Mouse (Mus musculus): ENCODE data around the gene Vamp1. TPM values are rescaled to one million over a fixed set of nuclear protein-coding genes. Genes with fewer than 3 reads are reported as not detected.

Gene Vamp1
- total RNA-seq, 2 experiments from 2014 or later: 46.0 to 46.6 TPM

- intact Hi-C loops (cut with DNase I): no loop called here
- DNase-seq (ENCODE audit: low spot score in 2 of 2): no peak
These were observed 18.2 kb upstream of the Vamp1 start for GRCm38 (mm10) chr6:125197166-125197565.

- intact Hi-C loops (cut with DNase I): no loop called here
- DNase-seq (ENCODE audit: low spot score in 2 of 2): no peak
These were observed 4.9 kb upstream of the Vamp1 start for GRCm38 (mm10) chr6:125210436-125210835.

DNA sequence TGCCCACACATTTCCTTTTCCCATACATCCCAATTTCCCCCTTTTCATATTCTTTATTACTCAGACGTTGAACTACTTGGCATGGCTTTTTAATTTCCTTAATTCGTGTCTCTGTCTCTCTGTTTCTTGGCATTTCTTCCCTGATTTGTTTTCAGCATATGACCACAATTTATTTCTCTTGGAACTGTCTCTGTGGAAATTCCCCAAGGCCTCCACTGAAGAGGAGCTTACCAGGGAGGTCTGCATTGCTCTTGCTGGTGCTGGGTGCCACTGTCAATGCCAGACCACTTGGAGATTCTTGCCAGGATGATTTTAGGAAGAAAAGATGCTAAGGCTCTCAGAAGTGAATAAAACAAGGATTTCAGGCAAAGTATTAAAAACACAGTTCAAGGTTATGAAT, 2.7 kb upstream of the Vamp1 start:
- no peak for DNase-seq (ENCODE audit: low spot score in 2 of 2)
- intact Hi-C loops (cut with DNase I): no loop called here

- intact Hi-C loops (cut with DNase I): no loop called here
- no peak for DNase-seq (ENCODE audit: low spot score in 2 of 2)
These were observed 2.2 kb upstream of the Vamp1 start for GRCm38 (mm10) chr6:125213129-125213528.

DNA sequence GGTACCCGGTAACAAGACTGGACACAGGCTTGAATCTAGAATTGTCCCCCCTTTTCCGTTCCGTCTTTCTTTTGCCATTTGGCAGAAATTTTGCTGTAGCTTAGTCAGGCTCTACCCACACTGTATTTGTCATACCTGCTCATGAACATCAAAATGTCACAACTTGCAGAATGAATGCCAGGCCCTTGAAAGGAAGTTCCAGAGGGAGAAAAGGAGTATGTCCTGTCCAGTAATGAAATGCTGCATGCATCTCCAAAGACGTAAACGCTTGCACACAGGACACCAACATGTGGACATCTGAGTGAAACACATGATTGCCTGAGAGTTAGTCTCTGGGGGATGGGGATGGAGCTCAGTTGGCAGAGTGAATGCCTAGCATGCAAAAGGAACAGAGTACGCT, 1.6 kb upstream of the Vamp1 start:
- no peak for DNase-seq (ENCODE audit: low spot score in 2 of 2)
- intact Hi-C loops (cut with DNase I): no loop called here

- intact Hi-C loops (cut with DNase I): no loop called here
- DNase-seq (ENCODE audit: low spot score in 2 of 2): no peak
These were observed 1.5 kb downstream of the Vamp1 start for GRCm38 (mm10) chr6:125216898-125217297.

DNA sequence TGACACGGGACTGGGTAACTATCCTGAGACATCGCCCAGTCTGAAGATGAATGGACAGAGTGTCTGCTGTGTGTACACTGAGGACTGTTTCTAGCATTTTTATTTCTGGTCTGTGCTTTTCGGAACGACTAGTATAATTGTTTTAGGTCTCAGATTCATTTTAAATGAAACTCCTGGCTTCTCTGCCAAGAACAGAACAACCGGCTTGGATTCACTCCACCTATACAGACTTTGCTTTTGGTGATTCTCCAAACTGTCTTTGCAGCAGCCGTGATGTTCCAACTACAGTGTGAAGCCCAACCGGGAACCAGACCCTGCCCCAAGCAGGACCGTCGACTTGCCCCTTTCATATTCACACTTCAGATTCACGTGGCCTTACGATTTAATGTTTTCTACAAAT, 2.5 kb downstream of the Vamp1 start:
- intact Hi-C loops (cut with DNase I): no loop called here
- DNase-seq (ENCODE audit: low spot score in 2 of 2): peak; percentile 31 to 43

DNA sequence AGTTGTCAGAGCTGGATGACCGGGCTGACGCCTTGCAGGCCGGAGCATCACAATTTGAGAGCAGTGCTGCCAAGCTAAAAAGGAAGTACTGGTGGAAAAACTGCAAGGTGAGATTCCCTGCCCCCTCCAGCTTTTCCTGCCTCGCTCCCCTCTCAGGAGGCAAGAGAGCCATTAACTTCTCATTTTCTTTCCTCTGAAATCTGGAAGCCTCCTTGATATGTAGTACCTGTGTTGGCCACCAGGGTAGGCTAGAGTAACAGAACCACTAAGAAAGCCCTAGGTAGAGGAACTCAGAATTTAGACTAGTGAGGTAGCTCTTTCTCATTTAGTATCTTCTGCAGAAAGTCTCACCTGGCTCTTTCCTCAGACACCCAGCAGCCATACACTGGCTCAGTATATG, 3.6 kb downstream of the Vamp1 start:
- intact Hi-C loops (cut with DNase I): loop anchor here (1.0 kb wide), 1 partner anchor 52 kb away; no protein-coding TSS in a partner anchor
- peak; percentile 79 to 81 for DNase-seq (ENCODE audit: low spot score in 2 of 2)

- intact Hi-C loops (cut with DNase I): no loop called here
- DNase-seq (ENCODE audit: low spot score in 2 of 2): no peak
These were observed 5.9 kb downstream of the Vamp1 start for GRCm38 (mm10) chr6:125221115-125221745.

DNA sequence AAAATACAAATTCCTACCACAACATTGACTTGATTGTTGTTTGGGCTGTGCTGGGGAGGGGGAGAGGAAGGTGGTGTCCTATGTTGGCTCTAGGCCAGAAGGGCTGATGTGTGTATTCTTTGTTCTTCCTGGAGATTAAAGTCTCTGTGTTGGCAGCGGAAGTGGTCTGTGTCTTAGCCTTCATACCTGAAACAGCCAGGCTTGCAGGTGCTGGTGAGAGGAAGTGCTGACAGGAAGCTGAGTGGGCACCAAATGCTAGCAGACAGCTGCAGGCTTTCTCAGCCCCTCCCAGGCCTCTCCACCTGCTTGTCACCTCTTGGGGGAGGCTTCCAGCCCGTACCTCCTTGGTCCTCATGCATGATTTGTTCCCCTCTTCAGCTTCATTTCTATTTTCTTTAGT, 6.8 kb downstream of the Vamp1 start:
- intact Hi-C loops (cut with DNase I): no loop called here
- no peak for DNase-seq (ENCODE audit: low spot score in 2 of 2)

DNA sequence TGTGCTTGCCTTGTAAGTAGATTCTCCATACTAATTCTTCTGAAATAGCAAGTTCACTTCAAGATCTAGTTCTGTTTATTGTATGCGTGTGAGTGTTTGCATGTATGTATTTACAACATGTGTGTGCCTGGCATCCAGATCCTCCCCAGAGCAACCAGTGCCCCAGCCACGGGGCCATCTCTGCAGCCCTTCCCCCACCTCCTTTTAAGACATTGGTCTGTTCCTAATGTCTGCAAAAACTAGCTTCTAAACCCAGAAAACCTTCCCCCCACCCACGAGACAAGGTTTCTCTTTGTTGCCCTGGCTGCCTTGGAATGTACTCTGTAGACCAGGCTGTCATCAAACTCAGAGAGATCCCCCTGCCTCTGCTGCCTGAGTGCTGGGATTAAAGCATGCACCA, 7.2 kb downstream of the Vamp1 start:
- intact Hi-C loops (cut with DNase I): no loop called here
- DNase-seq (ENCODE audit: low spot score in 2 of 2): no peak

- intact Hi-C loops (cut with DNase I): no loop called here
- DNase-seq (ENCODE audit: low spot score in 2 of 2): no peak
These were observed 10.3 kb downstream of the Vamp1 start for GRCm38 (mm10) chr6:125225518-125226115.

GRCm38 (mm10) chr6:125230571-125230970, 15.2 kb downstream of the Vamp1 start:
- intact Hi-C loops (cut with DNase I): no loop called here
- no peak for DNase-seq (ENCODE audit: low spot score in 2 of 2)

DNA sequence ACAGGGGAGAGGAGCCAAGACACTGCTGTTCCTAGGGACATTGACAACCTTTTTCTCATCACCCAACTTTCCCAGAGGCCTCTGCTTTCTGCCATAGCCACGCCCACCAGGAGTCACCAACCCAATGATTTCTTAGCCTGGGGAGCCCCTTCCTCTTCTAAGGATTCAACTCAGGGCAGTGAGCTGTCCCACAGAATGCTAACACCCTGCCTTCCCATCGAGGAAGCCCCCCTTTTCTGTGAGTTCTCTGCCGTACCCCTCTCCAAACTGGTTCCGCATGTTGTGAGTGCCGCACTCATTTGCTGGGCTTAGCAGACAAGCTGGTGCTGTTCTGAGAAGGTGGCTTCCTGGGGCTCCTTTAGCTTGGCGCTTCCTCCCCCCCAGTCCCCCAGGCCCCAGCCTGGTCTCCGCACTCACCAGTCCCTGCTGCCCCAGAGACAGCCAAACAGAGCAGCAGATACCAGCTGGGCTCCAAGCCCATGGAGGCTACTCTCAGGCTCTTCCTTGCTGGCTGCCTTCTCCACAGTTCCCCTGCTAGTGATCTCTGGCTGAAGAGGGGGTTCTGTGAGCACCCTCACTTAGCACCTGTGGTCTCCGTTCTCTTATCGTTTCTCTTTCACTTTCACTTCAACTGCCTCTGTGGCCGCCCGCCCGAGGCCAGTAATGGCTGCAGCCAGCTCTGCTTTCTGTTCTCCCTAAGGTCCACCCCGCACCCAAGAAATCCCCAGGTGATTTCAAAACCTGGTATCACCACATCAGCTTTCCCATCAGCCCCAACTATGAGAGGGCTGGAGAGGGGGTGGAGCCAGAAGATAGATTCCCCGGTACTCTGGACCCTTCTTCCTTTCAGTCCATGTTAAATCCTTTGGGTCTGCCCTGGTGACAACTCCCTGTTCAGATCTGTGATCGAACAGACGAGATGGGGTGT, 16.0 kb downstream of the Vamp1 start, which contains the start of gene Tapbpl:
Tapbpl (minus strand) TSS at position 744 of the 928 bp plus-strand sequence.
- intact Hi-C loops (cut with DNase I): no loop called here
- DNase-seq (ENCODE audit: low spot score in 2 of 2): peak in 1 of 2 experiments; percentile 30

DNA sequence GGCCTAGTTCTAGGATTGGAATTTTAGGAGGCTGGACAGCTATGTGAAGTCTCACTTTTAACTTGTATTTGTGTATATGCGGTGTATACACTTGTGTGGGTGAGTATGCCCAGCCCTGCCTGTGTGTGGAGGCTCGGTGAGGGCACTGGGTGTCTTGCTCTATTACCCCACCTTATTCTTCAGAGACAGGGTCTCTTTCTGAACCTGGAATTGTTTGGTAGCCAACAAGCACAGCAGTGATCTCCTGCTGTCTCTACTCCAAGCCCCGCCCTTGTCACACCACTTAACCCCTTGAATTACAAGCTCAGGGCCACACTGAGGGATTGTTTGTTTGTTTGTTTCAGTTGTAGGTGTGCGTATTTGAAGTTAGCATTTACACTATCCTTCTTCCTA, 16.7 kb downstream of the Vamp1 start:
- no peak for DNase-seq (ENCODE audit: low spot score in 2 of 2)
- intact Hi-C loops (cut with DNase I): no loop called here

DNA sequence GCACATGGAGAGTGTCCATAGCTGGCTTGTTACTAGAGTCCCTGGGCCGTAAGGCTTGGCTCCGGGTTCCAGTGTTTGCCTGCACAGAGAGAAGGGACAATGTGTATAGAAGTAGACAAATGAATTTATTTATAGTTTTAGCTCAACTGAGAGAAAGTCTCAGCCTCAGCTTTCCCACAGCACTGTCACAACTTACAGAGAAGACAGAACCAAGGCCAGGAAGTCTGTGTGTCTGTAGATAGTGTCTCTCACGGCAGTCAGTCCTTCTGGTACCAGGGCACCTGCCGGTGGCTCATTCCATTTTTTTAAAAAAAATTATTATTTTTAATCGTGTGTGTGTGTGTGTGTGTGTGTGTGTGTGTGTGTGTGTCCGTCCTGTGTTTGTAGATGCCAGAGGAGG, 17.2 kb downstream of the Vamp1 start:
- no peak for DNase-seq (ENCODE audit: low spot score in 2 of 2)
- intact Hi-C loops (cut with DNase I): no loop called here

- DNase-seq (ENCODE audit: low spot score in 2 of 2): no peak
- intact Hi-C loops (cut with DNase I): no loop called here
These were observed 18.6 kb downstream of the Vamp1 start for GRCm38 (mm10) chr6:125233816-125234519.

DNA sequence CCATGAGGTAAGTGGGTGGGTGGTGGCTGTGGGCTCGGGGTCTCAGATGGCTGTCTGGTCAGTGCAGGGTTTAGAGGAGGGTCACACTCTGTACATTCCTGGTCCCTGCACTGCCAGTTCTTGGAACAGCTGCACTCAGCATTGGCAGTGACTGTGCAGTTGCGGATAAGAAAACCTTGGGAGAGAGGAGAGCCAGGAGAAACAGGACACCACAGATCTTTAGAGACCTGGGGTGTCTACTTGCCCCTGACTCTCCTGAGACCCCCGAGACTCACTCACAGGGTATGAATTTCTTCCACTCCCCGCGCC, 19.1 kb downstream of the Vamp1 start:
- intact Hi-C loops (cut with DNase I): no loop called here
- no peak for DNase-seq (ENCODE audit: low spot score in 2 of 2)

- DNase-seq (ENCODE audit: low spot score in 2 of 2): no peak
- intact Hi-C loops (cut with DNase I): no loop called here
These were observed 21.0 kb downstream of the Vamp1 start for GRCm38 (mm10) chr6:125236341-125236740.

DNA sequence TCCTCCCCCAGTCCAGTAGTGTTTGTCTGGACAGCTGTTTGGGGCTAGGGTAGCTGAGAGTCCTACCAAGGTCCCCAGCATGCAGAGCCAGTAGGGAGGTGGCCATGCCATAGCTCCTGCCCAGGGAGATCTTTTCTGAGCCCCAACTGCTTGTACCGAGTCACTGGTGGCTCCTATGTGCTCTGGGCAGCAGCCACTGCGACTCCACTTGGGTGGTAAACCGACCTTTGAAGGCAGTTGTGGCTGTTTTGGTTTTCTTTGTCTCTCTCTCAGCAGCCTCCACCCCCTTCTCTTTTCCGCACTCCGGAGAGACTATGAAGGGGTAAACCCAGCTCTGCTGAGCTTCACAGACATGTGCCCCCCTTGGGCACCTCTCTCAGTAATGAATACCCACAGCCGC, 21.4 kb downstream of the Vamp1 start, which contains the start of gene Cd27:
Cd27 (minus strand) TSS at position 229 of the 400 bp plus-strand sequence.
- intact Hi-C loops (cut with DNase I): no loop called here
- no peak for DNase-seq (ENCODE audit: low spot score in 2 of 2)
